Mouse (Mus musculus): Measurements from ENCODE around the gene Vmn2r89. TPM values are rescaled to one million over a fixed set of nuclear protein-coding genes. Genes with fewer than 3 reads are reported as not detected.
"Not testable (repeated sequence)": the region's sequence is repeated elsewhere in the genome, so short reads cannot be mapped to it uniquely, and the experiment has no call there.

Gene Vmn2r89
- polyA plus RNA-seq (2016; fragmentation: Nextera tagmentation; extraction: Ambion mirVana): not detected in 2 replicates

DNA sequence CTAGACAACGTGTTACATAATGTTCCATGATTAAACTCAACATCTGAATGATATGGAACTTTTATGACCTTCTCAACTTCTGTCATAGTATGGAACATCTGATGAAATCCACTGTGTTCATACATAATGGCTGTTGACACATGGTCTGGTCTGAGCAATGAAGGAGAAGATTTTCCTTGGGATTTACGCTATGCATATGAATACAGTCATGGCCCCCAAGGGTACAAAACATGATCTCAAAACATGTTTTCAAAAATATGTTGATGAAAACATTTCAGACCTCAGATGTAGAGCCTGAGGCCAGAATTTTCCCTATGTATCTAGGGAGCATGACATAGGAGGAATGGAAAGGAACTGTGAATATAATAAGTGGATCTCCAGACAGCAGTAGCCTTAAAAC lies at the start of gene Vmn2r89:
TSS of gene Vmn2r89 (plus strand) at position 301 of the 400 bp plus-strand sequence.
- H3K4me3 ChIP-seq, H3K27ac ChIP-seq: not testable (repeated sequence)
- WGBS: 87% methylated on average over 2 of the region's 2 CpGs

DNA sequence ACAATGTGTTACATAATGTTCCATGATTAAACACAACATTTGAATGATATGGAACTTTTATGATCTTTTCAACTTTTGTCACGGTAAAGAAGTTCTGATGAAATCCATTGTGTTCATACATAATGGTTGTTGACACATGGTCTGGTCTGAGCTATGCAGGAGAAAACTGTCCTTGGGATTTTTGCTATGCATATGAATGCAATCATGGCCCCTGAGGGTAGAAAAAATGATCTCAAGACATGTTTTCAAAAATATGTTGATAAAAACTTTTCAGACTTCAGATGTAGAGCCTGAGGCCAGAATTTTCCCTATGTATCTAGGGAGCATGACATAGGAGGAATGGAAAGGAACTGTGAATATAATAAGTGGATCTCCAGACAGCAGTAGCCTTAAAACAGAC lies 41.1 kb upstream of the Vmn2r89 start, which contains the start of gene Vmn2r88:
TSS of gene Vmn2r88 (plus strand) at position 301 of the 400 bp plus-strand sequence.
- no peaks in the 10 kb centered on the region for H3K36me3 ChIP-seq (replicated peaks)
- no peak within 1 kb of the TSS for H3K27ac ChIP-seq
- H3K9me3 ChIP-seq: no peaks in the 10 kb centered on the region
- H3K4me3 ChIP-seq: no peak within 1 kb of the TSS
- no peaks in the 10 kb centered on the region for H3K4me1 ChIP-seq
- no peak for DNase-seq (ENCODE audit: extremely low spot score, low spot score)
- no peaks in the 10 kb centered on the region for H3K27me3 ChIP-seq (ENCODE audit: poor library complexity, severe bottlenecking)
- 86% methylated on average over 1 of the region's 1 CpGs for WGBS

More for the DNA sequence above, at the start of gene Vmn2r89:
- not testable (repeated sequence) for H3K27me3 ChIP-seq (ENCODE audit: poor library complexity, severe bottlenecking); H3K4me1 ChIP-seq; DNase-seq (ENCODE audit: extremely low spot score, low spot score); H3K36me3 ChIP-seq (replicated peaks); H3K9me3 ChIP-seq

DNA sequence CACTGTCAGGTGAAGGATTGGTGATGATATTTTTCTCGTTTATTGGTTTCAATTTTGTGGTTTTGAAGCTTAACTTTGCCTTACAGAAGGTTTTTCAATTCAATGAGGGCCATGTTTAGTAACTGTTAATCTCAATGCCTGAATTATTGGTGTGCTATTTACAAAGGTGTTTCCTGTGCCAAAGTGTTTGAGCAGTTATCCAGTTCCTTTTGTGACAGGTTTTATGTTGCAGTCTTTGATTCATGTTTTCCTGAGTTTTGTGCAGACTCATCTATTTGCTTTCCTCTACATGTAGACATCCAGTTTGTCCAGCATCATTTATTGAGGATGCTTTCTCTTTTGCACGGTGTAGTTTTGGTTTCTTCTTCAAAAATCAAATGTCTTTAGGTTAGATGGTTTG lies 27.8 kb upstream of the Vmn2r89 start:
- H3K4me3 ChIP-seq: no peak overlapping the region
- no peaks in the 10 kb centered on the region for H3K4me1 ChIP-seq
- H3K9me3 ChIP-seq: no peaks in the 10 kb centered on the region
- DNase-seq (ENCODE audit: extremely low spot score, low spot score): no peak
- 77% methylated on average over 2 of the region's 2 CpGs for WGBS
- H3K27me3 ChIP-seq (ENCODE audit: poor library complexity, severe bottlenecking): no peaks in the 10 kb centered on the region
- no peak overlapping the region for H3K27ac ChIP-seq
- H3K36me3 ChIP-seq (replicated peaks): no peaks in the 10 kb centered on the region

DNA sequence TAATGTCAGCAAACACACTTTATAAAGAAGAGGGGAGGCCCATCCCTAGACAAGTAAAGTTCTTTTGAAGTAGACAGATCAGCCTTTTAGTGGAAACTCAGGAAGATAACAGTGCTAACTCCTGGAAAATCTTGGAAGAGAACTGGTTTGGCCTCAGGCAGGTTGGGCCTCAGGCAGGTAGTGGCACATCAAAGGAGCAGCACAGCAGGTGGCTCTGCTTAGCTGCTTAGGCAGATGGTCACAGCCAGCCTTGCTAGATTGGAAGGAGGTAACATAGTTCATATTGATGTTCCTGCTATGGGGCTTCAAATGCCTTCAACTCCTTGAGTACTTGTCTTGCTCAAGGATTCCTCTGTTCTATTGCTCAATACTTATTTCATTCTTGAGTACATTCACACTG lies 21.5 kb upstream of the Vmn2r89 start:
- H3K27ac ChIP-seq, H3K4me3 ChIP-seq, H3K4me1 ChIP-seq: not testable (repeated sequence)

DNA sequence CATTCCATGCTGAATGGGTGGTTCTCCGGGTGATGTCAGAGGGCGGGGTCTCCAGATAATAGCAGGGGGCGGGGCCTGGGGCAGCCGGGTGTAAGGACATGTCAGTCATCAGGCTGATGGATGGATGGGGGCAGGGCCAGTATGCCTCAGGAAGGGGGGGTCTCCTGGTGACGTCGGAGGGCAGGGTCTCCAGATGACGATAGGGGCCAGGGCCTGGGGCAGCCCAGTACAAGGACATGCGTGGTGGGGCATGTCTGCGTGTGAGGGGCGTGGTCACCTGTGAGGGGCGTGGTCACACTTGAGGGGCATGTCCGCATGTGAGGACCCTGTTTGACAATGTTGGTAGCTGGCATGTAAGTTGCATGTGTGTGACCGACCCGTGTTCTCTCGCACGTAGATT lies 17.1 kb upstream of the Vmn2r89 start:
- DNase-seq (ENCODE audit: extremely low spot score, low spot score): no peak
- no peak overlapping the region for H3K4me3 ChIP-seq
- no peaks in the 10 kb centered on the region for H3K4me1 ChIP-seq
- WGBS: 95% methylated on average over 16 of the region's 16 CpGs
- no peak overlapping the region for H3K27ac ChIP-seq
- H3K9me3 ChIP-seq: peaks cover 22% of the 10 kb centered on the region
- no peaks in the 10 kb centered on the region for H3K27me3 ChIP-seq (ENCODE audit: poor library complexity, severe bottlenecking)
- H3K36me3 ChIP-seq (replicated peaks): no peaks in the 10 kb centered on the region

More for the DNA sequence above, 21.5 kb upstream of the Vmn2r89 start:
- not testable (repeated sequence) for DNase-seq (ENCODE audit: extremely low spot score, low spot score); H3K9me3 ChIP-seq; H3K36me3 ChIP-seq (replicated peaks); H3K27me3 ChIP-seq (ENCODE audit: poor library complexity, severe bottlenecking)

DNA sequence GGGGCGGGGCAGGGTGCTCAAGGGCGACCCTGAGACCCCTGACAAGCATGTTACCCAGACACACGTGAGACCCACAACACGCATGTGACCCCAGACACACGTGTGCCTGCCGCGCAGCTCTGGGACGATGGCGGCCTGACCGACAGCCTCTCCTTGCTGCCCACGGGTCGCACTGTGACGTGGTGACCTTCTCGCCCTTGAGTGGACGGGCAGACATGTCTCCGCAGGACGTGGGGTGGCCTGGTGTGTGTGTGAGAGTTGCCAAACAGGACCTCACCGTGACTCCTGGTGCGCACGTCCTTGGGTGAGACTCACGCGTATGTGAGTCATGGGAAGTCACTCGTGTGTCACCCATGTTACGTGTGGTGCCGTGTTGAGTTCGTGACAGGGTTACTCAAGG lies 16.6 kb upstream of the Vmn2r89 start:
- DNase-seq (ENCODE audit: extremely low spot score, low spot score): no peak
- Histone ChIP-seq H3K36me3 (replicated peaks) (no peaks in the 10 kb centered on the region), H3K27ac (no peak overlapping the region), H3K4me3 (no peak overlapping the region), H3K9me3 (peaks cover 22% of the 10 kb centered on the region), H3K4me1 (no peaks in the 10 kb centered on the region), H3K27me3 (ENCODE audit: poor library complexity, severe bottlenecking) (no peaks in the 10 kb centered on the region)
- 96% methylated on average over 26 of the region's 26 CpGs for WGBS

DNA sequence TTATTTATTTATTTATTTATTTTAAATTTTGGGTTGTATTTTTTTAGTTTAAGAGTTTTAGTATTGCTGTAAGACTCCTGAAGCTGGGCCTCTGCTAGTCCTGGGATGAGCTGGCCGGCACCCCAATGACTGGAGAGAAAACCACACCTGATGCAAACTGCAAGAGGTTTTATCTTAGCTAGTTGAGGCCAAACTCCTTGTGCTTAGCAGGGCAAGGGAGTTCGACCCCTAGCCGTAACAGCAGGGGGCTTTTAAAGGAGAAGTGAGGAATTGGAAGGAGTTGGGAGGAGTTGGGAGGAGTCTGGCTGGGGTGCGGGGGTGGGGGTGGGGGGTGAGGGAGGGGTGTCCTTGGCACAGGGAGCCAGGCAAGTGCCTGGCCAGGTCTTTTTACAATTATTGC lies 12.7 kb upstream of the Vmn2r89 start:
- DNase-seq (ENCODE audit: extremely low spot score, low spot score): no peak
- H3K4me1 ChIP-seq: no peaks in the 10 kb centered on the region
- no peak overlapping the region for H3K4me3 ChIP-seq
- H3K27ac ChIP-seq: no peak overlapping the region
- H3K27me3 ChIP-seq (ENCODE audit: poor library complexity, severe bottlenecking): no peaks in the 10 kb centered on the region
- 74% methylated on average over 4 of the region's 4 CpGs for WGBS
- peaks cover 22% of the 10 kb centered on the region for H3K9me3 ChIP-seq
- H3K36me3 ChIP-seq (replicated peaks): no peaks in the 10 kb centered on the region

DNA sequence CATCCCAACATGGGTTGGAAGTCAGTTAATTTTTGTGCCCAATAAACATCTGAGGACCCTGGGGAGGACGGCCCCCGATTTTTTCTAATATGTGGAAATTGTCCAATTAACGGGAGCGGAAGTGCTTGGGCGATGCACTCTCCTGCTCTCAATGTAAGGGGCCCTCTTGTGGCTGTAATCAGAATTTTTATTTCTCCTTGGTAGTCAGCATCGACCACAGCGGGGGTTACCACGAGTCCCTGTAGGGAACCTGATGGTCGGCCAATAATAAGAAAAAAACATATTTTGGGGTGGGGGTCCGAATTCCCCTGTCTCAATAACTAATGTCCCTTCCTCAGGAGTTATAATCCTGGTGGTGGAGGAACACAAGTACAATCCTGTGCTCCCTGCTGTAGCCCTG lies 28.6 kb downstream of the Vmn2r89 start:
- H3K27me3 ChIP-seq (ENCODE audit: poor library complexity, severe bottlenecking); DNase-seq (ENCODE audit: extremely low spot score, low spot score); H3K9me3 ChIP-seq; H3K4me1 ChIP-seq; H3K36me3 ChIP-seq (replicated peaks); H3K27ac ChIP-seq; H3K4me3 ChIP-seq: not testable (repeated sequence)
- 88% methylated on average over 10 of the region's 10 CpGs for WGBS

DNA sequence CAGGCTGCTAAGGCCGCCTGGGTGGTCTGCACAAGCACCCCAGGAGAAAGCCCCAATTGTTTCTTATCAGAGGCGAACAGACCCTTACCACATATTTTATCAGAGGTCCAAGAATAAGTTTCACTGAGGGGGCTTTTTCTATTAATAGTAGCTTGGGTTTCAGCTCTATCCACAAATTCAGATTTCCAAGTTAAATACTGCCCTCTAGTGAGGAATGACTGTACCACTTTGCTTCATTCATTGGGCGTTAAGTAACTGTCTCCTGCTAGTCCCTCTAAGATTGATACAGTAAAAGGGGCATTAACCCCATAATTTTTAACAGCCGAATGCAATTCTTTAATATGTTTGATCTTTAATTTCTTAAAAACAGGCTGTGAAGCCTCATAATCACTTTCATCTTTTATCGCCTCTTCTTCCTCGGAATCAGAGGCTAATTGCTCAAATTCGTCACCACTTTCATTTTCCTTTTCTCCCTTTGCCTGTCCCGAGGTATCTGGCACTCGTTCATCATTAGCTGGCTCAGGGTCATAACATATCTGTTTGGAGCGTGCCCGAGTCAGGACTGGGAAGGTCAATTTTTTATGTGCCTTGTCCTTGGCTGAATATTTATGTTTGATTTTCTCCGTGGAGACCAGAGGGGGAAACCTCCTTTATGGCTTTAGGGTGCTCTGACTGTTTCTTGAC lies 29.8 kb downstream of the Vmn2r89 start:
- H3K27ac ChIP-seq; H3K4me1 ChIP-seq; H3K36me3 ChIP-seq (replicated peaks); H3K4me3 ChIP-seq; H3K27me3 ChIP-seq (ENCODE audit: poor library complexity, severe bottlenecking); H3K9me3 ChIP-seq; DNase-seq (ENCODE audit: extremely low spot score, low spot score): not testable (repeated sequence)
- WGBS: 94% methylated on average over 12 of the region's 12 CpGs

DNA sequence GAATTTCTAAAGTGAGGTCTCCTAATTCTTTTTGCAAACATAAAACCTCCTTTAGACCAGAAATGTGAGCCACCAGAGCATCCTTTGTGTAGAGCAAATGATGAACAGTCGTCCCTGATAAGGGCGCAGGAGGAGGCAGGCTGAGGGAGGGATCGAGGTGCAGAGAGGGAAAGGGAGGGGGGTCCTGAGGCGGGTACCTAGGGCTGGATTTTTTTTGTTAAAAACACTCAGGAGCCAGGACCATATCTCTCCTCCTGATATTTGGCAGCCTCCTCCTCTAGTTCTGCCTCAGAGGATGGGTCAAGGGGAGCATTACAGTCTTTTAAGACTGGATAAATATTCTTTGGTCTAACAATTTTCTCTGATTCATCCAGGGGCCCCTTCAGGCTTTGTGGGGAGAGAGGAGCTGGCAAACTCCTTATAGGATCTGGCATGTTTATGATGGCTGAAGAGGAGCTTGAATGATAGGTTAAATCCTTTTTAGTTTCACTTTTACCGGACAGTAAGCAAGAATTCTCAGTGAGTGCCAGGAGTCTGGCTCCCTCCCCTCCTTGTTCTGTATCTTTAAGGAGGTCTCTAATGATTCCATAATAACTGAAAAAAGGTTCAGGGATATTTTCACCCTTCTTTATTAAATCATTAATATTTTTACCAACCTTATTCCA lies 30.5 kb downstream of the Vmn2r89 start:
- Histone ChIP-seq H3K4me1 (no peaks in the 10 kb centered on the region), H3K4me3 (no peak overlapping the region), H3K36me3 (replicated peaks) (no peaks in the 10 kb centered on the region), H3K9me3 (0 out of 2 replicates have a peak, but pooled peaks cover 3% of the 10 kb centered on the region), H3K27ac (no peak overlapping the region), H3K27me3 (ENCODE audit: poor library complexity, severe bottlenecking) (no peaks in the 10 kb centered on the region)
- DNase-seq (ENCODE audit: extremely low spot score, low spot score): no peak
- WGBS: 91% methylated on average over 5 of the region's 5 CpGs

DNA sequence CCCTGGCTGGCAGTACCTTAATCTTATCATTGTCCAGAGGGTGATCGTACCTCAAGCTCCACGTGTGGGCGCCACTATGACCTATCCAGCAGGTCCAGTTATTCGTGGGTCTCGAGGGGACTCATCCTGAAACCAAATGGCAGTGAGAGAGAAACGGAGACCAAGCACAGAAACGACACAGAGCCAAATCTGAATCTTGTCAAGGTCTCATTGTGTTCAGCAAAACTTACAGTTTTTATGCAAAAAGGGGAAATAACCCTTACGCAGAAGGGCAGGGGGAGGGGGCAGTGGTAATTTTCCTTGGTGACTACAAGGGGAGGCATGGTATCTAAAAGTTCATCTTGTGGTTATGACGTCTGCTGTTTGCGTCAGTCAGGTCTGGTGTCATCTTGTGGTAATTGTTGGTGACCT lies 31.3 kb downstream of the Vmn2r89 start:
- not testable (repeated sequence) for DNase-seq (ENCODE audit: extremely low spot score, low spot score); H3K4me3 ChIP-seq; H3K27me3 ChIP-seq (ENCODE audit: poor library complexity, severe bottlenecking); H3K9me3 ChIP-seq; H3K4me1 ChIP-seq; H3K27ac ChIP-seq; H3K36me3 ChIP-seq (replicated peaks)
- 85% methylated on average over 10 of the region's 10 CpGs for WGBS

DNA sequence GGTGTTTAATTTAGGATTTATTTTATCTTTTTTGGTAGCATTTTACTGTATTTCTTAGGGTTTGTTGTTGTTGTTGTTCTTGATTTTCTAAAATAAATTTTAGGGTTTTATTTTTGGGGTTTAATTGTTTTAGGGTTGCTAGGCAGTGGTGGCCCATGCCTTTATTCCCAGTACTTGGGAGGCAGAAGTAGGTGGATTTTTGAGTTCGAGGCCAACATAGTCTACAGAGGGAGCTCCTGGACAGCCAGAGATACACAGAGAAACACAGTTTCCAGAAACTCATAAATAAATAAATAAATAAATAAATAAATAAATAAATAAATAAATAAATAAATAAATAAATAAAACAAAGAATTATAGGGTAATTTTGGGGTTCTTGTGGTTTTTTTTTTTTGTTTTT lies 32.0 kb downstream of the Vmn2r89 start:
- H3K27ac ChIP-seq: no peak overlapping the region
- WGBS: 96% methylated on average over 1 of the region's 1 CpGs

DNA sequence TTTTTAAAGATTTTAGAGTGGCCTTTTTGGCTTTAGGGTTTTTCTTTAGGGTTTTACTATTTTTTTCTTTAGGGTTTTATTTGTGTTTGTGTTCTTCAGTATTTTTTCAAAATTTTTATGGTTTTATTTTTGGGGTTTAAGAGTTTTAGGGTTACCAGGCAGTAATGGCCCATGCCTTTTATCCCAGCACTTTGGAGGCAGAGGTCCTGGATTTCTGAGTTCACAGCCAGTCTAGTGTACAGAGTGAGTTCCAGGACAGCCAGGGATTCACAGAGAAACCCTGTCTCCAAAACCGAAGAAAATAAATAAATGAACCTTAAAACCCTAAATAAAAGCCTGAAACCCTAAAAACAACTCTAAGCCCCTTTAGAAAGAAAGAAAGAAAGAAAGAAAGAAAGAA lies 34.5 kb downstream of the Vmn2r89 start:
- no peak overlapping the region for H3K4me3 ChIP-seq
- 77% methylated on average over 1 of the region's 1 CpGs for WGBS
- no peak for DNase-seq (ENCODE audit: extremely low spot score, low spot score)

More for the DNA sequence above, 32.0 kb downstream of the Vmn2r89 start:
- no peaks in the 10 kb centered on the region for H3K36me3 ChIP-seq (replicated peaks)
- no peaks in the 10 kb centered on the region for H3K27me3 ChIP-seq (ENCODE audit: poor library complexity, severe bottlenecking)
- H3K4me1 ChIP-seq: no peaks in the 10 kb centered on the region
- H3K9me3 ChIP-seq: 0 out of 2 replicates have a peak, but pooled peaks cover 3% of the 10 kb centered on the region
- no peak for DNase-seq (ENCODE audit: extremely low spot score, low spot score)
- H3K4me3 ChIP-seq: no peak overlapping the region

More for the DNA sequence above, 34.5 kb downstream of the Vmn2r89 start:
- H3K4me1 ChIP-seq: no peaks in the 10 kb centered on the region
- H3K27ac ChIP-seq: no peak overlapping the region
- no peaks in the 10 kb centered on the region for H3K36me3 ChIP-seq (replicated peaks)
- H3K9me3 ChIP-seq: 0 out of 2 replicates have a peak, but pooled peaks cover 2% of the 10 kb centered on the region
- H3K27me3 ChIP-seq (ENCODE audit: poor library complexity, severe bottlenecking): no peaks in the 10 kb centered on the region

Measured in forebrain, embryonic 10.5 days (tissue).